Comparison of ENCODE assay signal across 13 mouse cellular contexts in the genomic region with DNA sequence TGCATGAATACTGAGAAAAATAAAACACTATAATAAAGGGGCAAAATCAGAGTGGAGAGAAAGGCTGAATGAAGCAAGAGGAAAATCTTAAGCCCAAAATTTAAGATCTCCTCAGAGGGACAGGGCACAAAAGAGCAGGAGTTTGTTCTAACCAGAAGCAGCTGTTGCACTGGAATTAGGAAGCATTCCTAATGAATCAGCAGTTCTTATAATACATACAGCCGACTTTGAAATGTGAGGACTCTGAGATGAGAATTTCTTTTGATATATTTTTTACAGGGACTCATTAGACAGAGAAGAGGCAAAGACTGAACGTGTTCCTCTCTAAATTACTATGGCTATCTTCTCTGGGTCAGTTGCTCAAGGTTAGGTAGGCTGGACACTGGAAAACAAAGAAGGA.
"Had no signal": no experiment of that assay in that cellular context is flagged by ENCODE, and none has a peak within 500 bp of the region (broad histone marks: within the 10 kb centered on the region; RNA-seq: fewer than 3 reads in every experiment).

No protein-coding gene starts in this region.

- ATAC-seq: intestine, postnatal 0 days had no signal

- H3K9ac ChIP-seq: liver, embryonic 14.5 days; neural tube, embryonic 13.5 days; stomach, embryonic 15.5 days had no signal

- DNase-seq: kidney, adult 9 months; kidney, postnatal 14 days; lung, adult 18-20 months; lung, postnatal 36 days; midbrain, embryonic 14.5 days; retina, postnatal 1 day; thymus, adult 2 months; thymus, postnatal 36 days had no signal

- H3K4me3 ChIP-seq: left cerebral cortex, adult 2 months; neural tube, embryonic 13.5 days; stomach, embryonic 15.5 days had no signal

- H3K36me3 ChIP-seq: neural tube, embryonic 13.5 days; stomach, embryonic 15.5 days had no signal

- H3K27me3 ChIP-seq: neural tube, embryonic 13.5 days; stomach, embryonic 15.5 days had no signal

- H3K4me1 ChIP-seq: neural tube, embryonic 13.5 days; stomach, embryonic 15.5 days had no signal

- H3K27ac ChIP-seq: left cerebral cortex, adult 2 months; liver, embryonic 14.5 days; neural tube, embryonic 13.5 days; stomach, embryonic 15.5 days had no signal

- H3K9me3 ChIP-seq: neural tube, embryonic 13.5 days; stomach, embryonic 15.5 days had no signal

- H3K4me2 ChIP-seq: neural tube, embryonic 13.5 days; stomach, embryonic 15.5 days had no signal
